ENCODE assay signal across 8 mouse cellular contexts in the genomic region with DNA sequence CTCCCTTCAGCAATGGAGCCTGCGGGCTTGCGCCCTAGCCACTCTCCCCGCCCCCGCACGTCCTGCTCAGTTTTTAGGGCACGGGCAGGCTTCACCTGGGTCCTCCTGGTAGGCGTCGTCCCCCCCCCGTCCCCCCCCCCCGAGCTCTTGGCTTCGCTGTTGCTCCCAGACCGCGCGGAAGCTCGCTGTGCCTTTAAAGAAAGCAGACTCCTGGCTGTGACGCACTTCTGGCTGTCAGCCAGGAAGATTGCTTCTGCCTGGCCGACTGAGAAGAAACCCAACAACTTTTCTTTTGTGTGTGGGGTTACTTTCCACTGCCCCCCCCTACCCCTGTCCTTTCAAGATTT. TPM values are rescaled to one million over a fixed set of nuclear protein-coding genes. Genes with fewer than 3 reads are reported as not detected.
DNase-seq lines count a peak whose midpoint lies in the region; TF ChIP-seq lines count a peak whose summit lies in the region.

No protein-coding gene starts in this region.

- peak overlapping the region; percentile 74 for H3K4me3 ChIP-seq in cortical plate, adult 2 months (ENCODE audit: insufficient read depth, low read length)
- H3K4me3 ChIP-seq in macrophage (ENCODE audit: inconsistent target): peak overlapping the region; percentile 65

- peaks cover 89% of the 10 kb centered on the region for H3K79me2 ChIP-seq in macrophage (ENCODE audit: inconsistent target)

- intact Hi-C loops in gastrocnemius, postnatal 14 days (cut with DNase I; ENCODE audit: low total_unique reads): loop anchor here (5.0 kb wide), 1 partner anchor 33 kb away; no protein-coding TSS in a partner anchor

- H3K27ac ChIP-seq in cortical plate, adult 2 months (ENCODE audit: insufficient read depth, low read length): peak overlapping the region; percentile 92
- peak overlapping the region; percentile 84 for H3K27ac ChIP-seq in macrophage

- H3K4me1 ChIP-seq in cortical plate, adult 2 months (ENCODE audit: control insufficient read depth, insufficient read depth, low read length): peaks cover 4% of the 10 kb centered on the region; the same call in 1 of the 2 replicates

- TF ChIP-seq CTCF in cortical plate, adult 2 months (IDR thresholded peaks at IDR 0.05; ENCODE audit: extremely low read depth, insufficient read depth, low read length): no peak

- WGBS in macrophage (ENCODE audit: missing documents): 1% methylated on average over 14 of the region's 17 CpGs

- peak; percentile 53; the same call in 1 of the 2 replicates for TF ChIP-seq POLR2A in cortical plate, adult 2 months (IDR thresholded peaks at IDR 0.05; ENCODE audit: extremely low read depth, insufficient read depth, low read length)

- no peaks in the 10 kb centered on the region for H3K36me3 ChIP-seq in macrophage (ENCODE audit: inconsistent target)

- peak; percentile 74 for DNase-seq in ZHBTc4 (ENCODE audit: low read depth, low spot score)
- peak; percentile 93 for DNase-seq in gastrocnemius, postnatal 14 days
- DNase-seq in induced T-regulatory cell, adult 2 months (ENCODE audit: low read depth): peak; percentile 92
- DNase-seq in left cerebral cortex, adult 8-10 months (ENCODE audit: low spot score in 2 of 2): peak; percentile 62 to 88
- peak; percentile 85 to 94 for DNase-seq in right cerebral cortex, adult 2 months (ENCODE audit: low spot score in 2 of 2)
- peak; percentile 86 for DNase-seq in yolk sac, embryonic 10.5 days (ENCODE audit: low spot score)

RNA-seq across cellular contexts. Expression of gene Numa1, which starts 36.5 kb away (rescaled TPM):
- 51.6 and 54.9 TPM in 2 replicates for polyA plus RNA-seq in cortical plate, adult 2 months (2012; rRNA removed)
- 10 to 100 TPM; 53.0 to 53.3 TPM for total RNA-seq in gastrocnemius, postnatal 14 days (2021)
- 100 to 1,000 TPM in 2 of 4 experiments, 10 to 100 TPM in 2; 98.8 to 108 (median 101) TPM for total RNA-seq in left cerebral cortex, adult 8-10 months (2022)
- total RNA-seq in macrophage (2018; cell fraction: chromatin; rRNA removed): 100 to 1,000 TPM in 22 of 26 experiments, 10 to 100 TPM in 4; 50.3 to 433 (median 216) TPM
- 100 to 1,000 TPM in 5 of 26 experiments, 10 to 100 TPM in 21; 37.1 to 112 (median 63.3) TPM for total RNA-seq in macrophage (2018; cell fraction: cytosol; rRNA removed)
- 100 to 1,000 TPM in 11 of 26 experiments, 10 to 100 TPM in 15; 38.1 to 184 (median 91.0) TPM for total RNA-seq in macrophage (2018; cell fraction: nucleus; rRNA removed)
- 61.1 to 130 TPM (median 82.9 TPM) in 3 replicates for polyA plus RNA-seq in macrophage (2018)

RNA-seq across cellular contexts. Expression of gene Lrrc51, which starts 36.7 kb away (rescaled TPM):
- 11.8 and 12.6 TPM in 2 replicates for polyA plus RNA-seq in cortical plate, adult 2 months (2012; rRNA removed)
- 1 to 10 TPM; 3.6 to 3.7 TPM for total RNA-seq in gastrocnemius, postnatal 14 days (2021)
- total RNA-seq in left cerebral cortex, adult 8-10 months (2022): 1 to 10 TPM; 3.7 to 8.1 (median 5.8) TPM
- total RNA-seq in macrophage (2018; cell fraction: chromatin; rRNA removed): 1 to 10 TPM in 19 of 26 experiments, under 1 TPM in 1, not detected in 6; 0.66 to 7.7 (median 2.6) TPM
- total RNA-seq in macrophage (2018; cell fraction: cytosol; rRNA removed): 1 to 10 TPM; 1.6 to 6.0 (median 3.1) TPM
- 10 to 100 TPM in 1 of 26 experiments, 1 to 10 TPM in 21, under 1 TPM in 1, not detected in 3; 0.97 to 10.3 (median 4.2) TPM for total RNA-seq in macrophage (2018; cell fraction: nucleus; rRNA removed)
- polyA plus RNA-seq in macrophage (2018): 1.2 to 2.8 TPM (median 2.0 TPM) in 3 replicates

RNA-seq across cellular contexts. Expression of gene Il18bp, which starts 48.1 kb away (rescaled TPM):
- polyA plus RNA-seq in cortical plate, adult 2 months (2012; rRNA removed): 11.8 and 12.7 TPM in 2 replicates
- total RNA-seq in gastrocnemius, postnatal 14 days (2021): 1 to 10 TPM; 1.1 to 1.4 TPM
- total RNA-seq in left cerebral cortex, adult 8-10 months (2022): 1 to 10 TPM; 6.6 to 8.1 (median 7.8) TPM
- total RNA-seq in macrophage (2018; cell fraction: chromatin; rRNA removed): 100 to 1,000 TPM in 14 of 26 experiments, 10 to 100 TPM in 12; 30.6 to 291 (median 103) TPM
- total RNA-seq in macrophage (2018; cell fraction: cytosol; rRNA removed): 100 to 1,000 TPM in 13 of 26 experiments, 10 to 100 TPM in 13; 46.8 to 451 (median 169) TPM
- 100 to 1,000 TPM in 14 of 26 experiments, 10 to 100 TPM in 12; 47.1 to 360 (median 164) TPM for total RNA-seq in macrophage (2018; cell fraction: nucleus; rRNA removed)
- polyA plus RNA-seq in macrophage (2018): 56.7 to 120 TPM (median 96.3 TPM) in 3 replicates

Comparison
In these comparisons a context has a peak if more than half of its experiments do, and no peak if none do; other contexts are left out.
1. Peak in every context shown above with its lines: DNase-seq, H3K4me3 ChIP-seq and H3K27ac ChIP-seq.